Mouse (Mus musculus) midbrain, postnatal 0 days (tissue): ENCODE measurements at regions not wholly inside any gene's neighbourhood (a gene's known extent, or its start where the extent isn't known, plus 50 kb on each side); places are given as distances from the start of the nearest gene placed in this dataset.

Source experiments
- ATAC-seq: fragments of 200-750 bp; cut with Nextera tagmentation; 2 replicates; pipeline ENCODE4 v1.8.0; 2017; ENCODE audit warnings: moderate number of reproducible peaks, mild to moderate bottlenecking, moderate TSS enrichment, moderate library complexity; ENCODE audit not compliant: low FRiP score
- DNase-seq: peaks from one replicate; pipeline ENCODE4 v3.0.0-alpha.2; 2015; ENCODE audit warnings: low spot score
- H3K27ac ChIP-seq: fragments of 300-500 bp; sonication (generic); 2 replicates; pipeline ENCODE4 v1.5.1; 2014; ENCODE audit warnings: low read depth, mild to moderate bottlenecking, low read length, mixed read lengths
- H3K27me3 ChIP-seq: fragments of 300-500 bp; sonication (generic); 2 replicates; pipeline ENCODE4 v1.6.1; 2014; ENCODE audit warnings: low read length, control low read depth, mixed read lengths; ENCODE audit not compliant: insufficient read depth
- H3K36me3 ChIP-seq: fragments of 300-500 bp; sonication (generic); 2 replicates; pipeline ENCODE4 v1.6.1; 2014; ENCODE audit warnings: low read length, control low read depth, mixed read lengths; ENCODE audit not compliant: insufficient read depth
- H3K4me1 ChIP-seq: fragments of 300-500 bp; sonication (generic); 2 replicates; pipeline ENCODE4 v1.6.1; 2014; ENCODE audit warnings: mild to moderate bottlenecking, control low read depth, antibody characterized with exemption, low read length, mixed read lengths; ENCODE audit not compliant: insufficient read depth
- H3K4me2 ChIP-seq: fragments of 300-500 bp; sonication (generic); 2 replicates; pipeline ENCODE4 v1.6.1; 2014; ENCODE audit warnings: low read depth, mild to moderate bottlenecking, low read length, mixed read lengths; ENCODE audit not compliant: poor library complexity, severe bottlenecking
- H3K4me3 ChIP-seq: fragments of 300-500 bp; sonication (generic); 2 replicates; pipeline ENCODE4 v1.5.1; 2014; ENCODE audit warnings: low read depth, mild to moderate bottlenecking, low read length, moderate library complexity
- H3K9ac ChIP-seq: fragments of 300-500 bp; sonication (generic); replicated peaks from 2 replicates; pipeline ENCODE4 v1.6.1; 2014; ENCODE audit warnings: mild to moderate bottlenecking, low read length, moderate library complexity, mixed read lengths; ENCODE audit not compliant: poor library complexity, severe bottlenecking
- H3K9me3 ChIP-seq: fragments of 300-500 bp; sonication (generic); 2 replicates; pipeline ENCODE4 v1.6.1; 2016; ENCODE audit warnings: low read length, control low read depth
- CTCF ChIP-seq: IDR thresholded peaks from 2 replicates; pipeline ENCODE4 v1.5.1; 2016; ENCODE audit warnings: antibody characterized with exemption, mild to moderate bottlenecking
- WGBS: fragments of 180-500 bp; shearing (Covaris S2); extraction: QIAGEN DNeasy Blood & Tissue Kit; methylation state at CpG from one replicate; pipeline ENCODE4 v1.1.7; 2014; 5-methylcytosine and 5-hydroxymethylcytosine counted together

GRCm38 (mm10) chr6:51200207-51200606 lies 232.3 kb upstream of the Nfe2l3 start:
- no peak overlapping the region for H3K4me3 ChIP-seq
- no peaks in the 10 kb centered on the region for H3K4me1 ChIP-seq
- 81% methylated on average over 5 of the region's 5 CpGs for WGBS
- TF ChIP-seq CTCF, result no peak
- no peak for ATAC-seq
- H3K27me3 ChIP-seq, result peaks cover 6% of the 10 kb centered on the region; the same call in 1 of the 2 replicates
- H3K36me3 ChIP-seq, result no peaks in the 10 kb centered on the region
- H3K4me2 ChIP-seq, result no peak overlapping the region
- DNase-seq, result no peak
- no peak overlapping the region for H3K9ac ChIP-seq
- no peaks in the 10 kb centered on the region for H3K9me3 ChIP-seq
- no peak overlapping the region for H3K27ac ChIP-seq

- Histone ChIP-seq H3K4me3 (no peak overlapping the region), H3K27me3 (peaks cover 5% of the 10 kb centered on the region; the same call in 1 of the 2 replicates), H3K27ac (no peak overlapping the region), H3K4me1 (no peaks in the 10 kb centered on the region), H3K9me3 (no peaks in the 10 kb centered on the region), H3K9ac (no peak overlapping the region), H3K4me2 (no peak overlapping the region), H3K36me3 (no peaks in the 10 kb centered on the region)
- ATAC-seq, result no peak
- no peak for DNase-seq
- no peak for TF ChIP-seq CTCF
- WGBS, result 85% methylated on average over 14 of the region's 14 CpGs
Observed at GRCm38 (mm10) chr6:51200837-51201236, 231.6 kb upstream of the Nfe2l3 start.

GRCm38 (mm10) chr6:51204306-51204705 lies 228.2 kb upstream of the Nfe2l3 start:
- ATAC-seq, result no peak
- Histone ChIP-seq H3K27me3 (no peaks in the 10 kb centered on the region), H3K9ac (no peak overlapping the region), H3K4me1 (no peaks in the 10 kb centered on the region), H3K27ac (no peak overlapping the region), H3K4me2 (no peak overlapping the region), H3K4me3 (no peak overlapping the region), H3K36me3 (no peaks in the 10 kb centered on the region), H3K9me3 (no peaks in the 10 kb centered on the region)
- no peak for TF ChIP-seq CTCF
- WGBS, result 75% methylated on average over 3 of the region's 3 CpGs
- DNase-seq, result no peak

GRCm38 (mm10) chr6:51205411-51205810 lies 227.1 kb upstream of the Nfe2l3 start:
- Histone ChIP-seq H3K4me3 (no peak overlapping the region), H3K4me2 (no peak overlapping the region), H3K36me3 (no peaks in the 10 kb centered on the region), H3K27ac (no peak overlapping the region), H3K4me1 (no peaks in the 10 kb centered on the region), H3K9ac (no peak overlapping the region), H3K27me3 (no peaks in the 10 kb centered on the region), H3K9me3 (no peaks in the 10 kb centered on the region)
- WGBS, result 84% methylated on average over 11 of the region's 11 CpGs
- TF ChIP-seq CTCF, result no peak
- ATAC-seq, result no peak
- DNase-seq, result no peak

- no peaks in the 10 kb centered on the region for H3K27me3 ChIP-seq
- ATAC-seq (no peak), DNase-seq (peak; percentile 58)
- H3K36me3 ChIP-seq, result no peaks in the 10 kb centered on the region
- no peak overlapping the region for H3K27ac ChIP-seq
- H3K4me3 ChIP-seq, result no peak overlapping the region
- peak; percentile 83 for TF ChIP-seq CTCF
- WGBS, result 13% methylated on average over 11 of the region's 11 CpGs
- no peaks in the 10 kb centered on the region for H3K4me1 ChIP-seq
- no peaks in the 10 kb centered on the region for H3K9me3 ChIP-seq
- no peak overlapping the region; the same call in 1 of the 2 replicates for H3K4me2 ChIP-seq
- no peak overlapping the region for H3K9ac ChIP-seq
Observed at GRCm38 (mm10) chr6:51206712-51207505, 225.6 kb upstream of the Nfe2l3 start.

- TF ChIP-seq CTCF, result no peak
- no peak for DNase-seq
- Histone ChIP-seq H3K9ac (no peak overlapping the region; the same call in 1 of the 2 replicates), H3K9me3 (no peaks in the 10 kb centered on the region), H3K4me3 (peak overlapping the region; percentile 12; the same call in 1 of the 2 replicates), H3K4me2 (peak overlapping the region; percentile 43), H3K36me3 (no peaks in the 10 kb centered on the region), H3K27me3 (no peaks in the 10 kb centered on the region), H3K4me1 (no peaks in the 10 kb centered on the region), H3K27ac (peak overlapping the region; percentile 32; the same call in 1 of the 2 replicates)
- ATAC-seq, result peak; percentile 27; the same call in 1 of the 2 replicates
- WGBS, result 3% methylated on average over 21 of the region's 21 CpGs
Observed at GRCm38 (mm10) chr6:51207587-51208361, 224.7 kb upstream of the Nfe2l3 start.
